Mouse (Mus musculus) layer of hippocampus, adult 9-10 months (tissue): Measurements from ENCODE around the gene Sel1l2.
"Not testable (repeated sequence)": the region's sequence is repeated elsewhere in the genome, so short reads cannot be mapped to it uniquely, and the experiment has no call there.

ENCODE experiments used
- DNase-seq: peaks from one replicate; pipeline ENCODE4 v3.0.0; 2022; ENCODE audit warnings: low spot score

Sel1l2 gene

GRCm38 (mm10) chr2:140214519-140215027, 174.9 kb downstream of the Sel1l2 start:
- no peak for DNase-seq

DNA sequence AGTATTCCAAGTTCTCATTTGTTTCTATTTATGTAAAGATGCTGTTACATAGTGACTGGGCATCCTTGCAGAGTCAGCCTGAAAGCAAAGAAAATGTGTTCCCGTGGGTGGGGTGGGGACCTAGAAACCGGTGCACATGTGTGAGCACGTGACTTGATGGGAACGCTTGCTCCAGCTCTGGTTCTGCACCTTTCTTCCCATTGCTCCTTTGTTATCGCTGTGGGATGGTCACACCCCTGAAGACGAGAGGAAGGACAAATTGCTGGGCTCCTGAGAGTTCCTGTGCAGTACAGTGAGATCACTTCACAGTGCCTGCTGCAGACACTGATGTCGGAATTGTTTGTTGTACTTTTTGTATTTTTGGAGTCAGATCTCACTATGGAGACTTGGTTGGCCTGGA, 185.8 kb downstream of the Sel1l2 start:
- no peak for DNase-seq

GRCm38 (mm10) chr2:140202573-140202972, 186.9 kb downstream of the Sel1l2 start:
- DNase-seq: no peak

GRCm38 (mm10) chr2:140200713-140201112, 188.8 kb downstream of the Sel1l2 start:
- DNase-seq: no peak

- DNase-seq: not testable (repeated sequence)
Measured at GRCm38 (mm10) chr2:140185685-140186210, 203.8 kb downstream of the Sel1l2 start.
